Mouse (Mus musculus) neural tube, embryonic 11.5 days (tissue): ENCODE data around the gene Kif16b. TPM values are rescaled to one million over a fixed set of nuclear protein-coding genes. Genes with fewer than 3 reads are reported as not detected.
A peak's percentile ranks its signal among the peaks of the same experiment; 100 is the strongest.

Experiments used
- ATAC-seq: fragments of 200-750 bp; cut with Nextera tagmentation; 2 replicates; pipeline ENCODE4 v1.8.0; 2017; ENCODE audit warnings: moderate number of reproducible peaks, mild to moderate bottlenecking, moderate TSS enrichment, moderate library complexity; ENCODE audit not compliant: insufficient read depth, low FRiP score, low TSS enrichment
- DNase-seq: peaks from one replicate; pipeline ENCODE4 v3.0.0-alpha.2; 2015; ENCODE audit warnings: low spot score
- H3K27ac ChIP-seq: fragments of 300-500 bp; sonication (generic); 2 replicates; pipeline ENCODE4 v1.5.1; 2014; ENCODE audit warnings: low read depth, mild to moderate bottlenecking, low read length
- H3K27me3 ChIP-seq: fragments of 300-500 bp; sonication (generic); 2 replicates; pipeline ENCODE4 v1.6.1; 2014; ENCODE audit warnings: mild to moderate bottlenecking, low read length, mixed read lengths; ENCODE audit not compliant: control insufficient read depth, insufficient read depth
- H3K36me3 ChIP-seq: fragments of 300-500 bp; sonication (generic); 2 replicates; pipeline ENCODE4 v1.6.1; 2014; ENCODE audit warnings: mild to moderate bottlenecking, low read length, moderate library complexity, mixed read lengths; ENCODE audit not compliant: control insufficient read depth, insufficient read depth
- H3K4me1 ChIP-seq: fragments of 300-500 bp; sonication (generic); 2 replicates; pipeline ENCODE4 v1.6.1; 2014; ENCODE audit warnings: low read length, mixed read lengths; ENCODE audit not compliant: control insufficient read depth, insufficient read depth
- H3K4me2 ChIP-seq: fragments of 300-500 bp; sonication (generic); 2 replicates; pipeline ENCODE4 v1.6.1; 2014; ENCODE audit warnings: low read depth, mild to moderate bottlenecking, moderate library complexity
- H3K4me3 ChIP-seq: fragments of 300-500 bp; sonication (generic); 2 replicates; pipeline ENCODE4 v1.5.1; 2014; ENCODE audit warnings: low read depth, low read length
- H3K9ac ChIP-seq: fragments of 300-500 bp; sonication (generic); 2 replicates; pipeline ENCODE4 v1.6.1; 2014; ENCODE audit warnings: mild to moderate bottlenecking, low read length
- H3K9me3 ChIP-seq: fragments of 300-500 bp; sonication (generic); 2 replicates; pipeline ENCODE4 v1.6.1; 2016; ENCODE audit warnings: low read length; ENCODE audit not compliant: control insufficient read depth
- WGBS: fragments of 180-500 bp; shearing (Covaris S2); extraction: QIAGEN DNeasy Blood & Tissue Kit; methylation state at CpG from one replicate; pipeline ENCODE4 v1.1.7; 2014; 5-methylcytosine and 5-hydroxymethylcytosine counted together
- polyA plus RNA-seq: library from polyadenylated mRNA; unstranded; fragments of >200 nt; fragmentation: Nextera tagmentation; extraction: Ambion mirVana; gene quantifications from 2 replicates; pipeline ENCODE4 v1.2.1, GENCODE M21; 2014

Gene Kif16b
- polyA plus RNA-seq: 5.4 and 7.4 TPM in 2 replicates

GRCm38 (mm10) chr2:142900862-142901805 is at the start of gene Kif16b:
Gene Kif16b, minus strand, starts transcription at chr2:142901531.
- Histone ChIP-seq H3K4me3 (peak within 1 kb of the TSS; percentile 73), H3K9ac (peak within 1 kb of the TSS; percentile 75), H3K36me3 (no peaks in the 10 kb centered on the region), H3K4me1 (no peaks in the 10 kb centered on the region), H3K9me3 (no peaks in the 10 kb centered on the region), H3K27ac (no peak within 1 kb of the TSS), H3K27me3 (no peaks in the 10 kb centered on the region), H3K4me2 (peak within 1 kb of the TSS; percentile 90)
- under 1% methylated on average over 63 of the region's 64 CpGs for WGBS
- peak; percentile 91 for ATAC-seq
- DNase-seq: peak; percentile 93

- no peak overlapping the region for H3K4me3 ChIP-seq
- WGBS: 51% methylated on average over 6 of the region's 6 CpGs
- H3K9me3 ChIP-seq: no peaks in the 10 kb centered on the region
- no peaks in the 10 kb centered on the region for H3K36me3 ChIP-seq
- no peaks in the 10 kb centered on the region for H3K4me1 ChIP-seq
- ATAC-seq (peak; percentile 68), DNase-seq (peak; percentile 24)
- H3K4me2 ChIP-seq: no peak overlapping the region
- H3K9ac ChIP-seq: no peak overlapping the region
- no peaks in the 10 kb centered on the region for H3K27me3 ChIP-seq
- H3K27ac ChIP-seq: no peak overlapping the region
These were observed 39.7 kb upstream of the Kif16b start for GRCm38 (mm10) chr2:142940899-142941642.

- no peak for DNase-seq
- 92% methylated on average over 4 of the region's 4 CpGs for WGBS
- ATAC-seq: no peak
- Histone ChIP-seq H3K36me3 (no peaks in the 10 kb centered on the region), H3K4me2 (no peak overlapping the region), H3K4me1 (no peaks in the 10 kb centered on the region), H3K27me3 (no peaks in the 10 kb centered on the region), H3K9ac (no peak overlapping the region), H3K4me3 (no peak overlapping the region), H3K9me3 (no peaks in the 10 kb centered on the region), H3K27ac (no peak overlapping the region)
These were observed 29.1 kb upstream of the Kif16b start for GRCm38 (mm10) chr2:142930445-142930844.

- no peaks in the 10 kb centered on the region for H3K9me3 ChIP-seq
- no peak for ATAC-seq
- no peaks in the 10 kb centered on the region for H3K4me1 ChIP-seq
- H3K36me3 ChIP-seq: no peaks in the 10 kb centered on the region
- H3K27ac ChIP-seq: no peak overlapping the region
- no peak for DNase-seq
- no peak overlapping the region for H3K4me2 ChIP-seq
- no peak overlapping the region for H3K9ac ChIP-seq
- WGBS: 87% methylated on average over 10 of the region's 10 CpGs
- no peaks in the 10 kb centered on the region for H3K27me3 ChIP-seq
- no peak overlapping the region for H3K4me3 ChIP-seq
These were observed 28.1 kb upstream of the Kif16b start for GRCm38 (mm10) chr2:142929226-142930112.

GRCm38 (mm10) chr2:142910808-142911388 is 9.6 kb upstream of the Kif16b start:
- Histone ChIP-seq H3K4me2 (no peak overlapping the region), H3K4me1 (no peaks in the 10 kb centered on the region), H3K27me3 (no peaks in the 10 kb centered on the region), H3K9me3 (no peaks in the 10 kb centered on the region), H3K36me3 (no peaks in the 10 kb centered on the region), H3K9ac (no peak overlapping the region), H3K27ac (no peak overlapping the region), H3K4me3 (no peak overlapping the region)
- ATAC-seq (no peak), DNase-seq (no peak)
- 90% methylated on average over 3 of the region's 3 CpGs for WGBS

- no peaks in the 10 kb centered on the region for H3K9me3 ChIP-seq
- no peak overlapping the region for H3K9ac ChIP-seq
- H3K27me3 ChIP-seq: no peaks in the 10 kb centered on the region
- H3K4me3 ChIP-seq: no peak overlapping the region
- H3K4me1 ChIP-seq: no peaks in the 10 kb centered on the region
- 84% methylated on average over 3 of the region's 3 CpGs for WGBS
- no peak overlapping the region for H3K27ac ChIP-seq
- DNase-seq (no peak), ATAC-seq (no peak)
- H3K36me3 ChIP-seq: no peaks in the 10 kb centered on the region
- no peak overlapping the region for H3K4me2 ChIP-seq
These were observed 7.9 kb upstream of the Kif16b start for GRCm38 (mm10) chr2:142909213-142909612.

- no peaks in the 10 kb centered on the region for H3K36me3 ChIP-seq
- H3K4me1 ChIP-seq: no peaks in the 10 kb centered on the region
- no peak overlapping the region for H3K4me2 ChIP-seq
- H3K27me3 ChIP-seq: no peaks in the 10 kb centered on the region
- no peak for DNase-seq
- 93% methylated on average over 4 of the region's 4 CpGs for WGBS
- no peak for ATAC-seq
- H3K9me3 ChIP-seq: no peaks in the 10 kb centered on the region
- no peak overlapping the region for H3K9ac ChIP-seq
- no peak overlapping the region for H3K4me3 ChIP-seq
- no peak overlapping the region for H3K27ac ChIP-seq
These were observed 5.7 kb upstream of the Kif16b start for GRCm38 (mm10) chr2:142907056-142907455.
